Mouse (Mus musculus) liver, adult 2 months (tissue): ENCODE results near the gene Fanca.

Experiments used
- CTCF ChIP-seq: fragments of 200-500 bp; IDR thresholded peaks from 2 replicates; pipeline ENCODE4 v1.5.1; 2011; ENCODE audit warnings: low read depth, low read length, control low read depth
- POLR2A ChIP-seq: fragments of 200-500 bp; IDR thresholded peaks from 2 replicates; pipeline ENCODE4 v1.6.1; 2011; ENCODE audit warnings: low read length, control low read depth; ENCODE audit not compliant: insufficient read depth; ENCODE audit errors: extremely low read depth

- TF ChIP-seq POLR2A, result no peak
- no peak for TF ChIP-seq CTCF
Measured at GRCm38 (mm10) chr8:123271901-123272300, 46.5 kb downstream of the Fanca start.
